Mouse (Mus musculus): Measurements from ENCODE around the gene Tapbpl. TPM values are rescaled to one million over a fixed set of nuclear protein-coding genes. Genes with fewer than 3 reads are reported as not detected.

Gene Tapbpl
- polyA plus RNA-seq, 1 experiment from 2014 or later = 4.3 TPM

- Histone ChIP-seq H3K4me3 (ENCODE audit: low read depth, low read length) (no peak overlapping the region), H3K4me1 (ENCODE audit: insufficient read depth) (no peaks in the 10 kb centered on the region), H3K9ac (no peak overlapping the region), H3K9me3 (ENCODE audit: low read depth, low read length) (no peaks in the 10 kb centered on the region), H3K27me3 (ENCODE audit: insufficient read depth, low read length) (peaks cover 3% of the 10 kb centered on the region), H3K4me2 (no peak overlapping the region), H3K36me3 (ENCODE audit: insufficient read depth) (no peaks in the 10 kb centered on the region), H3K27ac (ENCODE audit: low read depth) (no peak overlapping the region)
- peak; percentile 79 for TF ChIP-seq CTCF (IDR thresholded peaks at IDR 0.05; ENCODE audit: low read depth)
- ATAC-seq (ENCODE audit: insufficient read depth) (no peak), DNase-seq (peak; percentile 80)
- 71% methylated on average over 4 of the region's 4 CpGs for WGBS
Measured at GRCm38 (mm10) chr6:125218963-125219362, 12.7 kb downstream of the Tapbpl start.

GRCm38 (mm10) chr6:125217899-125218298, 13.8 kb downstream of the Tapbpl start:
- DNase-seq (no peak), ATAC-seq (ENCODE audit: insufficient read depth) (no peak)
- H3K4me3 ChIP-seq (ENCODE audit: low read depth, low read length) = no peak overlapping the region
- no peak overlapping the region for H3K27ac ChIP-seq (ENCODE audit: low read depth)
- H3K9me3 ChIP-seq (ENCODE audit: low read depth, low read length) = no peaks in the 10 kb centered on the region
- no peak for TF ChIP-seq CTCF (IDR thresholded peaks at IDR 0.05; ENCODE audit: low read depth)
- no peaks in the 10 kb centered on the region for H3K36me3 ChIP-seq (ENCODE audit: insufficient read depth)
- no peaks in the 10 kb centered on the region for H3K4me1 ChIP-seq (ENCODE audit: insufficient read depth)
- H3K9ac ChIP-seq = no peak overlapping the region
- peaks cover 5% of the 10 kb centered on the region for H3K27me3 ChIP-seq (ENCODE audit: insufficient read depth, low read length)
- 77% methylated on average over 11 of the region's 11 CpGs for WGBS
- no peak overlapping the region for H3K4me2 ChIP-seq

DNA sequence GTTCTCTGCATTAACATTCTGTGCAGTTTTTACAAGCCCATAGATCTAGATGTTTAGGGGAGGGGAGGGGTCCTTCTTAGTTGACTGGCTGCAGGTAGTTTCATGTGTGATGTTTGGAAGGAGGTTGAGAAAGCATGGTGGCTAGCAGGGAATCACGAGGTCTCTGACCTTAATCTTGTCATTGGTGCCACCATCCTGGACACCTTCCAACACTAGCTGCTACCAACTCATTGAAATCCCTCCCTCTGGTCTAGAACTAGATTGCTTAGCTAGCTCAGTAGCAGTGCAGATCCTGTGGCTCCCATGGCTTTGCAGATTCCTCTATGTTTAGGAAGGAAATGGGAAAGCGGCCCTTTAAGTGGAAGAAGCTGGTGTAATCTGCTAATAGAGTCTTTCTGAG, 14.8 kb downstream of the Tapbpl start:
- 76% methylated on average over 2 of the region's 2 CpGs for WGBS
- H3K27me3 ChIP-seq (ENCODE audit: insufficient read depth, low read length) = peaks cover 5% of the 10 kb centered on the region
- DNase-seq (no peak), ATAC-seq (ENCODE audit: insufficient read depth) (no peak)
- no peak overlapping the region for H3K9ac ChIP-seq
- no peak for TF ChIP-seq CTCF (IDR thresholded peaks at IDR 0.05; ENCODE audit: low read depth)
- no peak overlapping the region for H3K4me3 ChIP-seq (ENCODE audit: low read depth, low read length)
- H3K36me3 ChIP-seq (ENCODE audit: insufficient read depth) = no peaks in the 10 kb centered on the region
- no peak overlapping the region for H3K4me2 ChIP-seq
- no peaks in the 10 kb centered on the region for H3K9me3 ChIP-seq (ENCODE audit: low read depth, low read length)
- H3K27ac ChIP-seq (ENCODE audit: low read depth) = no peak overlapping the region
- no peaks in the 10 kb centered on the region for H3K4me1 ChIP-seq (ENCODE audit: insufficient read depth)

DNA sequence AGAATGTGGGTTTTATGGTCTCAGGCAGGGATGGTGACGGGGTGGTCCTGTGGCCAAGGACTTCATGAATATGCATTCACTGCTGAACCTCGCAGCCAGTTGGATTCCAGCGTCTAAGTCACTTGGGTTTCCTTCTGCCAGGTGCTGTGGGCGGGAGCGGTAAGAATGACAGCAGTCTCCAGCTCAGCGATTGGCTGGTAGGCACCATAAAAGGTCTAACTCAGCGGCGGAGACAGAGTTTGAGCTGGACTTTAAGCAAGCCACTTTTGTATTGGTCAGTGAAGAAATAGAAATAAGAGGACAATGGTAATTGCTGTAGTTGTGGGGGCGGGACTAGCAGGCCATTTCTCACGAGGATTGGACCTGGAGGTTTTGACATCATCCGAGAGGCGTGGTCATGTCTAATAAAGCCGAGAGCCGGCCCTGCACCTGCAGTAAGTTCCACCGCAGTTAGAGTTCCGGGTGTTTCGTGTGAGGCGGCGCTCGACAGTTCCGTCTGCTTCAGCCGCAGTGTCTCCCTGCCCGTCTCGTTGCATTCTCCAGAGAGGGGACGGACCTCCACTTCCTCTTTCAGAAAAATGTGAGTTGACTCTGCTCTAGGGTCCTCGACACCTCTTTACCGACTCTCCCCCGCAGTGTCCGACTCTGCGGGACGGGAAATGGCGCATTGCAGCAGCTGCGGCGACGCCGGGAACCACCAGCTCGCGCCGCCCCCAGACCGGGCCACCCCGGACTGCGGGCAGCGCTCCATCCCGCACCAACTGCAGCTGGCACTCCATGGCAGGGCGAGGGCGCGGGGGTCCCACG, 16.3 kb downstream of the Tapbpl start, which contains the start of gene Vamp1:
Gene Vamp1 (plus strand): TSS at position 404 of the 807 bp plus-strand sequence.
- no peak for TF ChIP-seq CTCF (IDR thresholded peaks at IDR 0.05; ENCODE audit: low read depth)
- peak within 1 kb of the TSS; percentile 69; the same call in 1 of the 2 replicates for H3K27ac ChIP-seq (ENCODE audit: low read depth)
- ATAC-seq (ENCODE audit: insufficient read depth) (peak; percentile 96), DNase-seq (peak; percentile 97)
- H3K9ac ChIP-seq = peak within 1 kb of the TSS; percentile 71
- H3K27me3 ChIP-seq (ENCODE audit: insufficient read depth, low read length) = peaks cover 5% of the 10 kb centered on the region
- no peaks in the 10 kb centered on the region for H3K36me3 ChIP-seq (ENCODE audit: insufficient read depth)
- H3K4me1 ChIP-seq (ENCODE audit: insufficient read depth) = no peaks in the 10 kb centered on the region
- peak within 1 kb of the TSS; percentile 61 for H3K4me3 ChIP-seq (ENCODE audit: low read depth, low read length)
- WGBS = under 1% methylated on average over 48 of the region's 48 CpGs
- peak within 1 kb of the TSS; percentile 88 for H3K4me2 ChIP-seq
- no peaks in the 10 kb centered on the region for H3K9me3 ChIP-seq (ENCODE audit: low read depth, low read length)

DNA sequence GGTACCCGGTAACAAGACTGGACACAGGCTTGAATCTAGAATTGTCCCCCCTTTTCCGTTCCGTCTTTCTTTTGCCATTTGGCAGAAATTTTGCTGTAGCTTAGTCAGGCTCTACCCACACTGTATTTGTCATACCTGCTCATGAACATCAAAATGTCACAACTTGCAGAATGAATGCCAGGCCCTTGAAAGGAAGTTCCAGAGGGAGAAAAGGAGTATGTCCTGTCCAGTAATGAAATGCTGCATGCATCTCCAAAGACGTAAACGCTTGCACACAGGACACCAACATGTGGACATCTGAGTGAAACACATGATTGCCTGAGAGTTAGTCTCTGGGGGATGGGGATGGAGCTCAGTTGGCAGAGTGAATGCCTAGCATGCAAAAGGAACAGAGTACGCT, 17.9 kb downstream of the Tapbpl start:
- H3K4me1 ChIP-seq (ENCODE audit: insufficient read depth) = no peaks in the 10 kb centered on the region
- no peak for TF ChIP-seq CTCF (IDR thresholded peaks at IDR 0.05; ENCODE audit: low read depth)
- no peak overlapping the region for H3K4me3 ChIP-seq (ENCODE audit: low read depth, low read length)
- no peak overlapping the region for H3K9ac ChIP-seq
- ATAC-seq (ENCODE audit: insufficient read depth) (no peak), DNase-seq (no peak)
- H3K9me3 ChIP-seq (ENCODE audit: low read depth, low read length) = no peaks in the 10 kb centered on the region
- H3K27ac ChIP-seq (ENCODE audit: low read depth) = no peak overlapping the region
- no peaks in the 10 kb centered on the region for H3K36me3 ChIP-seq (ENCODE audit: insufficient read depth)
- H3K27me3 ChIP-seq (ENCODE audit: insufficient read depth, low read length) = peaks cover 5% of the 10 kb centered on the region
- no peak overlapping the region for H3K4me2 ChIP-seq
- 82% methylated on average over 6 of the region's 6 CpGs for WGBS

GRCm38 (mm10) chr6:125213129-125213528, 18.5 kb downstream of the Tapbpl start:
- H3K27me3 ChIP-seq (ENCODE audit: insufficient read depth, low read length) = peaks cover 5% of the 10 kb centered on the region
- no peak overlapping the region for H3K27ac ChIP-seq (ENCODE audit: low read depth)
- no peak for ATAC-seq (ENCODE audit: insufficient read depth)
- H3K4me3 ChIP-seq (ENCODE audit: low read depth, low read length) = no peak overlapping the region
- 59% methylated on average over 6 of the region's 6 CpGs for WGBS
- H3K4me2 ChIP-seq = no peak overlapping the region
- H3K9me3 ChIP-seq (ENCODE audit: low read depth, low read length) = no peaks in the 10 kb centered on the region
- TF ChIP-seq CTCF (IDR thresholded peaks at IDR 0.05; ENCODE audit: low read depth) = no peak
- DNase-seq = no peak
- no peaks in the 10 kb centered on the region for H3K36me3 ChIP-seq (ENCODE audit: insufficient read depth)
- no peaks in the 10 kb centered on the region for H3K4me1 ChIP-seq (ENCODE audit: insufficient read depth)
- H3K9ac ChIP-seq = no peak overlapping the region

GRCm38 (mm10) chr6:125212621-125213020, 19.0 kb downstream of the Tapbpl start:
- DNase-seq (no peak), ATAC-seq (ENCODE audit: insufficient read depth) (no peak)
- H3K27me3 ChIP-seq (ENCODE audit: insufficient read depth, low read length) = peaks cover 5% of the 10 kb centered on the region
- H3K36me3 ChIP-seq (ENCODE audit: insufficient read depth) = no peaks in the 10 kb centered on the region
- H3K9me3 ChIP-seq (ENCODE audit: low read depth, low read length) = no peaks in the 10 kb centered on the region
- no peaks in the 10 kb centered on the region for H3K4me1 ChIP-seq (ENCODE audit: insufficient read depth)
- H3K9ac ChIP-seq = no peak overlapping the region
- WGBS = 40% methylated on average over 2 of the region's 2 CpGs
- no peak for TF ChIP-seq CTCF (IDR thresholded peaks at IDR 0.05; ENCODE audit: low read depth)
- no peak overlapping the region for H3K4me3 ChIP-seq (ENCODE audit: low read depth, low read length)
- H3K27ac ChIP-seq (ENCODE audit: low read depth) = no peak overlapping the region
- H3K4me2 ChIP-seq = no peak overlapping the region

Data from lung, embryonic 14.5 days (tissue).